Mouse (Mus musculus): ENCODE results near the gene Slco3a1. TPM values are rescaled to one million over a fixed set of nuclear protein-coding genes. Genes with fewer than 3 reads are reported as not detected.
A peak's percentile ranks its signal among the peaks of the same experiment; 100 is the strongest.

Slco3a1 gene
- polyA plus RNA-seq, 1 experiment = 9.4 TPM

DNA sequence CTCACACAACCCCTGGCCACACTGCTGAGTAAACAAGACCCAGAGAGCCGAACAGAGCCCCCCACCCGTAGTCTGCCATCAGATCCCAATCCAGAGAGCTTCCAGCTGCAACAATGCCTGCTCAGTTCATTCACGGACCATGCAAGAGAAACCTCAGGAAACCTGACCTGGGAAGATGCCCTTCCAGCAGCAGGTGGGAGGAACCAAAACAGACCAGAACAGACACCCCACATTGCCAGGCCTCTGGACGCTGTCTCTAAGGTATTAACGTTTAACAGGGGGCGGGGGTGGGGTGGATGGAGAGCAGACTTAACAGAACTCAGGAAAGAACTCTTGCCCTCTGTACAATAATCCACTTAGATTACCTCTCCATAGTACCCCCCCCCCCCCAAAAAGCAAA, 4.9 kb downstream of the Slco3a1 start:
- H3K27me3 ChIP-seq (replicated peaks) = peaks cover 6% of the 10 kb centered on the region
- H3K4me1 ChIP-seq = peaks cover 73% of the 10 kb centered on the region
- no peaks in the 10 kb centered on the region for H3K9me3 ChIP-seq
- TF ChIP-seq GATA1 (IDR thresholded peaks at IDR 0.05; ENCODE audit: borderline replicate concordance, low read length) = no peak
- H3K4me3 ChIP-seq (replicated peaks) = peak overlapping the region; percentile 3
- peaks cover 8% of the 10 kb centered on the region for H3K36me3 ChIP-seq (replicated peaks; ENCODE audit: low read length)

DNA sequence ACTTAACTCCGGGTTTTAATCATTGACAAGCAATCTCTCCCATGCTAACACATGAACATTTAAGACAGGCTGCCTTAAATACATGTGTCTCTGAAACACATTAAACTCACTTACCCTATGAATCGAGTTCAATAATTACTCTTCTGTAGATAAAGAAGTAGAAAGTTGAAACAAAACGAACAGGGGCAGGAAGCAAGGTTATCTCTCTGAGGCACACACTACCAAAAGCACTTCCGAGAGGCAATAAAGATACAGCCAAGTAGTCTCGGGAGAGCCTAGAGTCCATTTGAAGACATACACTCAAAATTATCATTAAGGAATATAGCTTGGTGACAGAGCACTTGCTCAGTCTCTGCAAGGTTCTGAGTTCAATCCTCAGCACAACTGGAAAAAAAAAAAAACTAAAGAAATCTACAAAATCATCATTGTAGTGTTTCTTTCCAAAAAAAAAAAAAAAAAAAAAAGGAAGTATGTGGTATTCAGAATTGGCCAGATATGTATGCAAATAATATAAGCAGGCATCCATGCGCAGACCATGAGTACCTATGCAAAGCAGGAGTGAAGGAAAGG, 5.5 kb downstream of the Slco3a1 start:
- Histone ChIP-seq H3K4me1 (peaks cover 74% of the 10 kb centered on the region), H3K36me3 (replicated peaks; ENCODE audit: low read length) (peaks cover 8% of the 10 kb centered on the region), H3K9me3 (no peaks in the 10 kb centered on the region), H3K27me3 (replicated peaks) (peaks cover 6% of the 10 kb centered on the region), H3K4me3 (replicated peaks) (peak overlapping the region; percentile 3)
- no peak for TF ChIP-seq FLI1 (IDR thresholded peaks at IDR 0.05; ENCODE audit: low read length)
- no peak for TF ChIP-seq GATA1 (IDR thresholded peaks at IDR 0.05; ENCODE audit: borderline replicate concordance, low read length)

DNA sequence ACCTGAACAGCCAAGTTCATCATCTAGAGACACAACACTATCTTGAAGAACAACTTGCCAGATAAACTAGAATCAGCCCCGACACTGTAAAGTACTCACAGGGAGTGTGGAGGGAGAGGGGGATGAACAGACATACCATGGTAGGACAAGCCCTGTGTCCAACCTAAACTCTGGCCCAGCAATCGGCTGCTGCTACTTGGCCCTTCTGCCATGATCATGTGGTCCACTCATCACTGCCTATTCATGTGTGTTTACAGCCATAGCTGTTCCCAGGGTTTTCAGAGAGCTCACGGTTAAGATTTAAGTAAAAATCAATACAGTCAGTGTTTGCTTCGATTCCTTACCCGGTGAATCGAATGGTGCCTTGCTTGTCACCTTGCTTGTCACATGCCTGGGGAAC, 7.9 kb downstream of the Slco3a1 start:
- no peak for TF ChIP-seq GATA1 (IDR thresholded peaks at IDR 0.05; ENCODE audit: borderline replicate concordance, low read length)
- no peak for TF ChIP-seq FLI1 (IDR thresholded peaks at IDR 0.05; ENCODE audit: low read length)
- Histone ChIP-seq H3K4me3 (replicated peaks) (no peak overlapping the region), H3K4me1 (peaks cover 54% of the 10 kb centered on the region), H3K9me3 (no peaks in the 10 kb centered on the region), H3K36me3 (replicated peaks; ENCODE audit: low read length) (peaks cover 8% of the 10 kb centered on the region), H3K27me3 (replicated peaks) (no peaks in the 10 kb centered on the region)

DNA sequence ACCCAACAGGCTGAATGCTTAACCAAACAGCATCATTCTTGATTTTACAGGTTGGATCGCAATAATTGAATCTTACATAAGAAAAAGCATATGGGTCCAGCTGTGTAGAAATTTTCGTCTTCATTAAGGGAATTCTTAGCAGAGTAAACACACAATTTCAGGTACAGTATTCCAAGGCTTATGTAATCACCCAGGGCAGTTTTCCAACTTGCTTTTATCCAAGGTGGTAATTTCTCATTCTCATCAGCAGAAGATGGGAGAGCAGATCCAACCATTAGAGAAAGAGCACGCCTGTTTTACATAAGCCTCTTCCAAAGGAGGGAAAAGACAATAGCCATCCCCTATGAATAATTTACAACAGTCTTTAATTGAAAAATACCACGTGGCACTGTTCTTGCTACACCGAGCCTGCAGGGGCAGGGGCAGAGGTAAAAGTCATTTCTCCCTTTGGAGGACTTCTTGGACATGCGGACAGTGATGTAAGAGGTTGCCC, 9.0 kb downstream of the Slco3a1 start:
- H3K4me1 ChIP-seq = peaks cover 54% of the 10 kb centered on the region
- TF ChIP-seq FLI1 (IDR thresholded peaks at IDR 0.05; ENCODE audit: low read length) (no peak), GATA1 (IDR thresholded peaks at IDR 0.05; ENCODE audit: borderline replicate concordance, low read length) (no peak)

DNA sequence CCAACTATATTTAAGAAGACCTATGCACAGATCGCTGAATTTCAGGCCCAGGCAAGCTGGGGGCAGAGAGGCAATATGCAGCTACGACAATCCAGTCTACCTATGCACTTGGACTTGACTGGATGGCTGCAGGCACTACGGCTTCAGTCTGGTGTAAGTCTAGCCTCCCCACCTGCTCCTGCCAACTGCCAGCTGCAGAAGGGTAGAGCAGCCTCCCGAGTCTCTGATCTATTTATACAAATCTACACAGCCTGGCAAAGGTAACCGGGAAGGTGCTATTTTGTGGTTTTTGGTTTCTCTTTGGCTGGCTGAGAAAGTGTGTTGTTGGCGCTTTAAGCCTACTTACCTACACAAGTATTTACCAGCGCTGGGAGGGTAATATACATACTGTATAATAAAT, 10.3 kb downstream of the Slco3a1 start:
- H3K4me1 ChIP-seq = peaks cover 52% of the 10 kb centered on the region

More for the DNA sequence above, 9.0 kb downstream of the Slco3a1 start:
- no peak overlapping the region for H3K4me3 ChIP-seq (replicated peaks)
- H3K9me3 ChIP-seq = no peaks in the 10 kb centered on the region
- peaks cover 8% of the 10 kb centered on the region for H3K36me3 ChIP-seq (replicated peaks; ENCODE audit: low read length)
- no peaks in the 10 kb centered on the region for H3K27me3 ChIP-seq (replicated peaks)

DNA sequence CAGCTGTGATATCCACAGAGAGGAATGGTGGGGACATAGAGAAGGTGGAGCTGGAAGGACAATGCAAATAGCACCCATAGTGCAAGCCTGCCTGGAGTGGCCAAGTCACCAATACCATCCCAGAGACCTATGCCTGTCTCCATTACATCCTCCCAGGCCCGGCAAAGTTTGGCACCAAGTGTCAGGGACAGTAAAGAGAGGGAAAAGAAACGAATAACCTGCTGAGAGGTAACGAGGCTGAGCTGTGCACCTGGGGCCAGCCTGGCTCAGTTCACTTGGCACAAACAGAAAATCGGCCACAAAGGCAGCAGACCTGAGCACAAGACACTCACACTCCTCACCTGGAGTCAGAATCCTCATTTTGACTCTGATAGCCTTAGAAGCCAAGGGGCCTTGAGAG, 12.6 kb downstream of the Slco3a1 start:
- H3K4me1 ChIP-seq = peaks cover 48% of the 10 kb centered on the region
- TF ChIP-seq GATA1 (IDR thresholded peaks at IDR 0.05; ENCODE audit: borderline replicate concordance, low read length) (no peak), FLI1 (IDR thresholded peaks at IDR 0.05; ENCODE audit: low read length) (no peak)
- no peak overlapping the region for H3K4me3 ChIP-seq (replicated peaks)
- peaks cover 9% of the 10 kb centered on the region for H3K36me3 ChIP-seq (replicated peaks; ENCODE audit: low read length)
- H3K27me3 ChIP-seq (replicated peaks) = no peaks in the 10 kb centered on the region
- no peaks in the 10 kb centered on the region for H3K9me3 ChIP-seq

More for the DNA sequence above, 10.3 kb downstream of the Slco3a1 start:
- Histone ChIP-seq H3K36me3 (replicated peaks; ENCODE audit: low read length) (peaks cover 8% of the 10 kb centered on the region), H3K27me3 (replicated peaks) (no peaks in the 10 kb centered on the region), H3K4me3 (replicated peaks) (no peak overlapping the region), H3K9me3 (no peaks in the 10 kb centered on the region)
- TF ChIP-seq FLI1 (IDR thresholded peaks at IDR 0.05; ENCODE audit: low read length) = no peak
- no peak for TF ChIP-seq GATA1 (IDR thresholded peaks at IDR 0.05; ENCODE audit: borderline replicate concordance, low read length)

DNA sequence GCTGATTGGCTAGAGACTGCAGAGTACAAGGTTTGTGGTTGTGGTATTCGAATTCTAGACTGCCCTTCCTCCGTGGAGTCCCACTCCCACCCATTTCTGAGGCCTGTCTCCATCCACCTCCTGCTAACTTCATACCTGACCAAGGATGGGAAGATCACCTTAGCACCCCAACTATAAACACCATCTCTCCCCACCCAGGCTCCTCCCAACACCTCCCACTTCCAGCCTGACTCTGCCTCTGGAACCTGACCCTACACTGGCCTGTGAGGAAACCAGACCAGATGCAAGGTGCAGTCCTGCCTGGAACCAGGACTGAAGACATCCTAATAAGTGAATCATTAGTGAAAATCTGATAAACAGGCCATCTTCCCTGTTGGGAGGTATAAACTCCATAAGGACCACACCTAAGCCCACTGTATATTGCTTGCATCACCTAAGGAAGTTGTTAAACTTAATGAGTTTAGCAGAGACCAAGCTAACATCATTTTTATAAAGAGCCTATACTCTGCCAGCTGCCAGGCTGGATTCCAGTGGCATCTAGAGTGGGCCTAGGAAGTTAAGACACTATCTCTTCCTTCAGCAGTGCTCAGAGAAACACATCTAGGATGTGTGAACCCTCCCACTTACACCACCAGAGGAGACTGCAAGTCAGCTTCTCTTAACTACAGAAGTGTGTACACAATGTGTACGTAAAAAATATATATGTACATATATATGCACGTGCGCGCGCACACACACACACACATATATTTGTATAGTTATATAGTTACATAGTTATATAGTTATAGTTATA, 13.5 kb downstream of the Slco3a1 start:
- Histone ChIP-seq H3K27me3 (replicated peaks) (no peaks in the 10 kb centered on the region), H3K4me1 (peaks cover 48% of the 10 kb centered on the region), H3K4me3 (replicated peaks) (no peak overlapping the region), H3K9me3 (no peaks in the 10 kb centered on the region), H3K36me3 (replicated peaks; ENCODE audit: low read length) (peaks cover 6% of the 10 kb centered on the region)
- no peak for TF ChIP-seq GATA1 (IDR thresholded peaks at IDR 0.05; ENCODE audit: borderline replicate concordance, low read length)
- no peak for TF ChIP-seq FLI1 (IDR thresholded peaks at IDR 0.05; ENCODE audit: low read length)

DNA sequence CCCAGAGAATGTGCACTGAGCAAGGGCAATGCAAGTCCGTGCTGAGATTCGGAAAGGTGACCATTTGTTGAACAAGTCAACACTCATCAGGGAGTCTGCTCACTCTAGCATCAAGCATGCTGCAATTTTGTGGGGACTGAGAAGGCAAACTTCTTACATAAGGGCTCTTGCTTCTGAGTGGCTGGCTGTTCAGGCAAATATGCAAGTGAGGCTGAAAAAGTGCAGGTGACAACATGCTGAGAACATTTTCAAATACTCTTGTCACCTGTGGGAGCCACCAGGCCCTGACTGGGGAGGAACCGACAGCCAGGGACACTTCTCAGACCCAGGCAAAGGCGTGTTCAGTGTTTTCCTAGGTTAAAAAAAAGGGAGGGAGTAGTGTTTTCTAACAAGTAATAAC, 18.4 kb downstream of the Slco3a1 start:
- H3K36me3 ChIP-seq (replicated peaks; ENCODE audit: low read length) = peaks cover 2% of the 10 kb centered on the region
- no peaks in the 10 kb centered on the region for H3K27me3 ChIP-seq (replicated peaks)
- no peak overlapping the region for H3K4me3 ChIP-seq (replicated peaks)
- H3K9me3 ChIP-seq = no peaks in the 10 kb centered on the region
- peaks cover 69% of the 10 kb centered on the region for H3K4me1 ChIP-seq
- TF ChIP-seq GATA1 (IDR thresholded peaks at IDR 0.05; ENCODE audit: borderline replicate concordance, low read length) = no peak
- no peak for TF ChIP-seq FLI1 (IDR thresholded peaks at IDR 0.05; ENCODE audit: low read length)

DNA sequence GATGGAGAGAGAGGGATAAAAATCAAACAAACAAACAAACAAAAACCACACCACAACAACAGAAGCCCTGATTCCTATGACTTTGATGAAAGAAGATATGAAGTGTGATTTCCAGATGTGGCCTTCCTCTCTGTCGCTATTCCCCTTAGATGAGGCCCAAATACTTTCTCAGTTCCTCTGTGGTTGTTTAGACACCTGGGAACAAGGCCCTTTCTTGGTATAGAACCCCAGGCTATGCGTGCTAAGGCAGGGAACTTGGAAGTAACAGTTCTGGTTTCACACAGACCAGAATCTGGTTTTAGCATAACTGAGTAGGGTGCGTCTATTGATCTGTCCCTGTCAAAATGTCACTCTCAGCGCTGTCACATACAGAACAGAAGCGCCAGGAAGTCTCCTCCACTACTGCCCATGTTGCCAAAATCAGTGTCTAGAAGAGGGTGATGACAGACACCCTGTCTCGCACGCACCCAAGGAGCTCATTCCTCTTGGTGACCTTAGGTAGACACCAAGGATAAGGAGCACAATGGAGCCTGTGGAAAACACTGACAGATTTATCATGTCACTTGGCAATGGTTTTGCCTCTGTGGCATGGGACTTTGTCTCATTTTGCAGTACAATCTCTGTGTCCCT, 23.0 kb downstream of the Slco3a1 start:
- H3K4me3 ChIP-seq (replicated peaks) = no peak overlapping the region
- no peak for TF ChIP-seq GATA1 (IDR thresholded peaks at IDR 0.05; ENCODE audit: borderline replicate concordance, low read length)
- TF ChIP-seq FLI1 (IDR thresholded peaks at IDR 0.05; ENCODE audit: low read length) = no peak

DNA sequence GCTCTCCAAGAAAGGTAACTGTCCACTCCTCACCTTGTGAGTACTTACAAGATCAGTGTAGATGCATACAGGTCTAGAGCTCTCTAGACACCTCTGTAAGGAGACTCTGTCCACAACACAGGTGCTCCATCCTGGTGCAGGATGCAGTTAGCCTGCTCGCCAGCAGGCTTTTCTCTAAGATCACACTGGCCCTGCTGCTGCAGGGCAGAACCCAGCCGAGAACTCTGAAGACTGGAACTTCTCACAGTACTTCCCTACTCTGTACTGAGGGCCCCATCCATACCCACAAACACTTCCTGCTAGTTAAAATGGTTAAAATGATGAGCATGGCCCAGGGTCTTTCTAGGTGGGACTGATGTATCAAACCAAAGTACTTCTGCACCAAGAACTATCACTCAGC, 24.7 kb downstream of the Slco3a1 start:
- Histone ChIP-seq H3K27me3 (replicated peaks) (no peaks in the 10 kb centered on the region), H3K9me3 (no peaks in the 10 kb centered on the region)
- TF ChIP-seq FLI1 (IDR thresholded peaks at IDR 0.05; ENCODE audit: low read length) = no peak
- TF ChIP-seq GATA1 (IDR thresholded peaks at IDR 0.05; ENCODE audit: borderline replicate concordance, low read length) = no peak

More for the DNA sequence above, 23.0 kb downstream of the Slco3a1 start:
- H3K36me3 ChIP-seq (replicated peaks; ENCODE audit: low read length) = no peaks in the 10 kb centered on the region
- H3K9me3 ChIP-seq = no peaks in the 10 kb centered on the region
- H3K27me3 ChIP-seq (replicated peaks) = no peaks in the 10 kb centered on the region
- peaks cover 70% of the 10 kb centered on the region for H3K4me1 ChIP-seq

More for the DNA sequence above, 24.7 kb downstream of the Slco3a1 start:
- H3K36me3 ChIP-seq (replicated peaks; ENCODE audit: low read length) = no peaks in the 10 kb centered on the region
- peaks cover 75% of the 10 kb centered on the region for H3K4me1 ChIP-seq
- H3K4me3 ChIP-seq (replicated peaks) = peak overlapping the region; percentile 56
